Mouse (Mus musculus): Measurements from ENCODE around the gene Dpp10. TPM values are rescaled to one million over a fixed set of nuclear protein-coding genes. Genes with fewer than 3 reads are reported as not detected.

Gene Dpp10
- polyA plus RNA-seq, 1 experiment = 51.7 TPM

DNA sequence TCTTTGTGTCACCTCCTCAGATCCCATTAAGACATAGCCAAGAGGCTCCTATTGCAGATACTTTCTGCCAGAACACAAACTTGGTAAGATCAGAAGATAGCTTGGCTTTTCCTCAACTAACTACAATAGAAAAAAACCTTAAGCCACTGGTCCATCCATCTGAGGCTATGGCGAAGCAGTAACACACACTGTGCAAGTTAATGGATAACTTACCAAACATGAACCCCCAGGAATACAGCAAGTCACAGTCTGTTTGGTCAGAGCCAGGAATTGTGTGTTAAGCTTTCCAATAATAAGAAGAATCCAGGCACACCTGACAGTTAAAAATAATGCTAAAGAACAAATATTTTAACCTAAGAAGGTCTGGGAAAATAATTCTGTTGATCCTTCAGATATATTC is 502.9 kb downstream of the Dpp10 start:
- Histone ChIP-seq H3K4me3 (replicated peaks; ENCODE audit: insufficient read depth, low read depth, low read length) (no peak overlapping the region), H3K27ac (ENCODE audit: insufficient read depth, low read length) (no peak overlapping the region), H3K4me1 (ENCODE audit: control insufficient read depth, insufficient read depth, low read length) (no peaks in the 10 kb centered on the region), H3K27me3 (ENCODE audit: control insufficient read depth, insufficient read depth, low read length) (no peaks in the 10 kb centered on the region)
- TF ChIP-seq POLR2A (IDR thresholded peaks at IDR 0.05; ENCODE audit: borderline replicate concordance, insufficient read depth, low read length) (no peak), CTCF (IDR thresholded peaks at IDR 0.05; ENCODE audit: borderline replicate concordance, insufficient read depth, low read depth, low read length) (no peak)
- 96% methylated on average over 1 of the region's 1 CpGs for whole genome bisulfite sequencing
- DNase-seq = no peak

GRCm38 (mm10) chr1:123467729-123468128 is 577.6 kb downstream of the Dpp10 start:
- no peak overlapping the region for H3K27ac ChIP-seq (ENCODE audit: insufficient read depth, low read length)
- DNase-seq = no peak
- H3K4me3 ChIP-seq (replicated peaks; ENCODE audit: insufficient read depth, low read depth, low read length) = no peak overlapping the region
- H3K27me3 ChIP-seq (ENCODE audit: control insufficient read depth, insufficient read depth, low read length) = no peaks in the 10 kb centered on the region
- WGBS = 38% methylated on average over 1 of the region's 1 CpGs
- TF ChIP-seq CTCF (IDR thresholded peaks at IDR 0.05; ENCODE audit: borderline replicate concordance, insufficient read depth, low read depth, low read length) = no peak
- no peak for TF ChIP-seq POLR2A (IDR thresholded peaks at IDR 0.05; ENCODE audit: borderline replicate concordance, insufficient read depth, low read length)
- no peaks in the 10 kb centered on the region for H3K4me1 ChIP-seq (ENCODE audit: control insufficient read depth, insufficient read depth, low read length)

- TF ChIP-seq CTCF (IDR thresholded peaks at IDR 0.05; ENCODE audit: borderline replicate concordance, insufficient read depth, low read depth, low read length) (no peak), POLR2A (IDR thresholded peaks at IDR 0.05; ENCODE audit: borderline replicate concordance, insufficient read depth, low read length) (no peak)
- H3K27ac ChIP-seq (ENCODE audit: insufficient read depth, low read length) = no peak overlapping the region
- H3K4me1 ChIP-seq (ENCODE audit: control insufficient read depth, insufficient read depth, low read length) = no peaks in the 10 kb centered on the region
- H3K4me3 ChIP-seq (replicated peaks; ENCODE audit: insufficient read depth, low read depth, low read length) = no peak overlapping the region
- no peaks in the 10 kb centered on the region; the same call in 1 of the 2 replicates for H3K27me3 ChIP-seq (ENCODE audit: control insufficient read depth, insufficient read depth, low read length)
- no peak for DNase-seq
- WGBS = 78% methylated on average over 1 of the region's 1 CpGs
These were observed 631.2 kb downstream of the Dpp10 start for GRCm38 (mm10) chr1:123414163-123414562.

DNA sequence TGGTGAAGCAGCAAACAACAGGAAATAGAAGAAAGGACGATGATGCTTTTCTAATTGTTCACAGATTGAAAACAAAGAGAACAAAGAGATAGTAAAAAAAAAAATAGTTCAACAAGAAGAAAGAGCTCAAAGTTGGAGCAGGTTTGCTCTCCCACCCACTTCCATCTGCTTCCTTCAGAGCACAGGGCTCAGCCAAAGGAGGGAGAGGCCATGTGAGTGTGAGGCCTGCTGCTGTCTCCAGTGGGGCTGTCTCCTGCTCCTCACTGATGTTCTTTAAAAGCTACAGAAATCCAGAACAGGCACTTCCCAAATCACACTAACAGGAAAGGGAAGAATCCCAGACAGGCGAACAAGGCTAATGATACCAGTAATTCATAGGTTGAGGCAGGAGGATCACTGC is 694.1 kb downstream of the Dpp10 start:
- Histone ChIP-seq H3K4me1 (ENCODE audit: control insufficient read depth, insufficient read depth, low read length) (no peaks in the 10 kb centered on the region), H3K27ac (ENCODE audit: insufficient read depth, low read length) (no peak overlapping the region), H3K4me3 (replicated peaks; ENCODE audit: insufficient read depth, low read depth, low read length) (no peak overlapping the region), H3K27me3 (ENCODE audit: control insufficient read depth, insufficient read depth, low read length) (no peaks in the 10 kb centered on the region)
- no peak for DNase-seq
- TF ChIP-seq CTCF (IDR thresholded peaks at IDR 0.05; ENCODE audit: borderline replicate concordance, insufficient read depth, low read depth, low read length) = no peak
- 70% methylated on average over 2 of the region's 2 CpGs for WGBS

- no peak for TF ChIP-seq CTCF (IDR thresholded peaks at IDR 0.05; ENCODE audit: borderline replicate concordance, insufficient read depth, low read depth, low read length)
- TF ChIP-seq POLR2A (IDR thresholded peaks at IDR 0.05; ENCODE audit: borderline replicate concordance, insufficient read depth, low read length) = no peak
- H3K27ac ChIP-seq (ENCODE audit: insufficient read depth, low read length) = no peak overlapping the region
- WGBS = 76% methylated on average over 1 of the region's 1 CpGs
- H3K4me1 ChIP-seq (ENCODE audit: control insufficient read depth, insufficient read depth, low read length) = no peaks in the 10 kb centered on the region
- H3K27me3 ChIP-seq (ENCODE audit: control insufficient read depth, insufficient read depth, low read length) = no peaks in the 10 kb centered on the region
- DNase-seq = no peak
- no peak overlapping the region for H3K4me3 ChIP-seq (replicated peaks; ENCODE audit: insufficient read depth, low read depth, low read length)
These were observed 707.5 kb downstream of the Dpp10 start for GRCm38 (mm10) chr1:123337877-123338276.

GRCm38 (mm10) chr1:123316886-123317285 is 728.5 kb downstream of the Dpp10 start:
- Histone ChIP-seq H3K27me3 (ENCODE audit: control insufficient read depth, insufficient read depth, low read length) (no peaks in the 10 kb centered on the region), H3K4me1 (ENCODE audit: control insufficient read depth, insufficient read depth, low read length) (no peaks in the 10 kb centered on the region), H3K27ac (ENCODE audit: insufficient read depth, low read length) (no peak overlapping the region), H3K4me3 (replicated peaks; ENCODE audit: insufficient read depth, low read depth, low read length) (no peak overlapping the region)
- WGBS = 90% methylated on average over 2 of the region's 2 CpGs
- DNase-seq = no peak
- TF ChIP-seq POLR2A (IDR thresholded peaks at IDR 0.05; ENCODE audit: borderline replicate concordance, insufficient read depth, low read length) (no peak), CTCF (IDR thresholded peaks at IDR 0.05; ENCODE audit: borderline replicate concordance, insufficient read depth, low read depth, low read length) (no peak)
